Mouse (Mus musculus): Measurements from ENCODE around the gene Cpn1. TPM values are rescaled to one million over a fixed set of nuclear protein-coding genes. Genes with fewer than 3 reads are reported as not detected.

The Cpn1 gene
- total and polyA plus RNA-seq, 3 experiments = 0.13 to 1.0 (median 0.34) TPM

GRCm38 (mm10) chr19:43981992-43982391 is 4.4 kb downstream of the Cpn1 start:
- H3K27ac ChIP-seq (ENCODE audit: insufficient read depth, low read depth) = no peak overlapping the region
- H3K9ac ChIP-seq (ENCODE audit: insufficient read depth, low read depth) = no peak overlapping the region
- H3K27me3 ChIP-seq (replicated peaks) = peaks cover 1% of the 10 kb centered on the region
- H3K4me3 ChIP-seq (replicated peaks in 1 of 3; ENCODE audit: low read depth in 2 of 3, low read length in 2 of 3, poor library complexity in 1 of 3) = no peak overlapping the region
- in situ Hi-C loops (cut with MboI; ENCODE audit: low pct_ligation_motif_present, low pct_unique_long_range_greater_than_20kb, low sequenced_read_pairs) (no loop called here), dilution Hi-C loops (cut with MboI; ENCODE audit: extremely low pct_ligation_motif_present, extremely low pct_unique_long_range_greater_than_20kb, low sequenced_read_pairs) (no loop called here)
- H3K79me2 ChIP-seq (replicated peaks; ENCODE audit: control insufficient read depth, extremely low read depth, insufficient read depth, poor library complexity, severe bottlenecking) = no peaks in the 10 kb centered on the region
- H3K9me3 ChIP-seq (replicated peaks; ENCODE audit: low read length) = no peaks in the 10 kb centered on the region
- TF ChIP-seq MYC (IDR thresholded peaks at IDR 0.05; ENCODE audit: low read depth, low read length) = no peak
- no peak for TF ChIP-seq ELF1 (IDR thresholded peaks at IDR 0.05; ENCODE audit: low read depth, low read length)
- TF ChIP-seq ZC3H11A (IDR thresholded peaks at IDR 0.05; ENCODE audit: low read depth, low read length) = no peak
- no peak for TF ChIP-seq CTCF (conservative IDR thresholded peaks at IDR 0.05 in 1 of 2, IDR thresholded peaks at IDR 0.05 in 1 of 2; ENCODE audit: low read depth in 2 of 2, low read length in 2 of 2)
- TF ChIP-seq SIN3A (IDR thresholded peaks at IDR 0.05; ENCODE audit: low read length) = no peak
- no peak for TF ChIP-seq IRF4 (IDR thresholded peaks at IDR 0.05; ENCODE audit: low read depth, low read length)
- TF ChIP-seq JUND (conservative IDR thresholded peaks at IDR 0.05; ENCODE audit: low read depth, low read length) = no peak
- TF ChIP-seq ZMIZ1 (IDR thresholded peaks at IDR 0.05; ENCODE audit: low read depth, low read length) = no peak
- no peak for TF ChIP-seq MAFK (IDR thresholded peaks at IDR 0.05; ENCODE audit: insufficient replicate concordance, low read length)
- TF ChIP-seq PAX5 (IDR thresholded peaks at IDR 0.05; ENCODE audit: low read length) = no peak
- no peak for TF ChIP-seq MXI1 (IDR thresholded peaks at IDR 0.05; ENCODE audit: low read depth, low read length)
- no peak for TF ChIP-seq UBTF (IDR thresholded peaks at IDR 0.05; ENCODE audit: low read depth, low read length)
- TF ChIP-seq TCF12 (IDR thresholded peaks at IDR 0.05; ENCODE audit: low read depth, low read length) = no peak
- TF ChIP-seq ZKSCAN1 (IDR thresholded peaks at IDR 0.05; ENCODE audit: borderline replicate concordance, low read depth, low read length) = no peak
- no peak for TF ChIP-seq ZNF384 (IDR thresholded peaks at IDR 0.05; ENCODE audit: low read depth, low read length)
- TF ChIP-seq POLR2A (IDR thresholded peaks at IDR 0.05; ENCODE audit: low read depth, low read length) = no peak
- no peak for TF ChIP-seq ETS1 (conservative IDR thresholded peaks at IDR 0.05; ENCODE audit: low read depth, low read length)
- TF ChIP-seq MEF2A (IDR thresholded peaks at IDR 0.05; ENCODE audit: borderline replicate concordance, low read depth, low read length) = no peak
- H3K36me3 ChIP-seq (replicated peaks in 1 of 2; ENCODE audit: control insufficient read depth in 1 of 2, insufficient read depth in 1 of 2, low read length in 1 of 2) = no peaks in the 10 kb centered on the region
- no peak overlapping the region for H3K4me2 ChIP-seq (ENCODE audit: insufficient read depth, low read depth, poor library complexity, severe bottlenecking)
- H3K4me1 ChIP-seq (ENCODE audit: control insufficient read depth in 1 of 2, insufficient read depth in 2 of 2) = no peaks in the 10 kb centered on the region
- no peak for DNase-seq (ENCODE audit: extremely low read depth)

- DNase-seq (ENCODE audit: extremely low read depth) = no peak
- Histone ChIP-seq H3K4me2 (ENCODE audit: insufficient read depth, low read depth, poor library complexity, severe bottlenecking) (no peak overlapping the region), H3K79me2 (replicated peaks; ENCODE audit: control insufficient read depth, extremely low read depth, insufficient read depth, poor library complexity, severe bottlenecking) (no peaks in the 10 kb centered on the region), H3K27ac (ENCODE audit: insufficient read depth, low read depth) (no peak overlapping the region), H3K9me3 (replicated peaks; ENCODE audit: low read length) (no peaks in the 10 kb centered on the region), H3K4me1 (ENCODE audit: control insufficient read depth in 1 of 2, insufficient read depth in 2 of 2) (no peaks in the 10 kb centered on the region), H3K4me3 (replicated peaks in 1 of 3; ENCODE audit: low read depth in 2 of 3, low read length in 2 of 3, poor library complexity in 1 of 3) (no peak overlapping the region), H3K9ac (ENCODE audit: insufficient read depth, low read depth) (no peak overlapping the region), H3K27me3 (replicated peaks) (peaks cover 1% of the 10 kb centered on the region), H3K36me3 (replicated peaks in 1 of 2; ENCODE audit: control insufficient read depth in 1 of 2, insufficient read depth in 1 of 2, low read length in 1 of 2) (no peaks in the 10 kb centered on the region)
- TF ChIP-seq MEF2A (IDR thresholded peaks at IDR 0.05; ENCODE audit: borderline replicate concordance, low read depth, low read length) (no peak), ZNF384 (IDR thresholded peaks at IDR 0.05; ENCODE audit: low read depth, low read length) (no peak), MAX (IDR thresholded peaks at IDR 0.05; ENCODE audit: low read length) (no peak), MYC (IDR thresholded peaks at IDR 0.05; ENCODE audit: low read depth, low read length) (no peak), PAX5 (IDR thresholded peaks at IDR 0.05; ENCODE audit: low read length) (no peak), ZC3H11A (IDR thresholded peaks at IDR 0.05; ENCODE audit: low read depth, low read length) (no peak), ELF1 (IDR thresholded peaks at IDR 0.05; ENCODE audit: low read depth, low read length) (no peak), CHD2 (IDR thresholded peaks at IDR 0.05; ENCODE audit: low read length) (no peak), TCF12 (IDR thresholded peaks at IDR 0.05; ENCODE audit: low read depth, low read length) (no peak), CTCF (conservative IDR thresholded peaks at IDR 0.05 in 1 of 2, IDR thresholded peaks at IDR 0.05 in 1 of 2; ENCODE audit: low read depth in 2 of 2, low read length in 2 of 2) (no peak), MXI1 (IDR thresholded peaks at IDR 0.05; ENCODE audit: low read depth, low read length) (no peak), RCOR1 (conservative IDR thresholded peaks at IDR 0.05; ENCODE audit: low read depth, low read length) (no peak), MAZ (IDR thresholded peaks at IDR 0.05; ENCODE audit: low read depth, low read length) (no peak)
- in situ Hi-C loops (cut with MboI; ENCODE audit: low pct_ligation_motif_present, low pct_unique_long_range_greater_than_20kb, low sequenced_read_pairs) = no loop called here
- dilution Hi-C loops (cut with MboI; ENCODE audit: extremely low pct_ligation_motif_present, extremely low pct_unique_long_range_greater_than_20kb, low sequenced_read_pairs) = no loop called here
Observed at GRCm38 (mm10) chr19:43980711-43981110, 5.6 kb downstream of the Cpn1 start.

Measured in CH12.LX (cell line).